Mouse (Mus musculus) CH12.LX (cell line): Measurements from ENCODE around the gene Igsf10. TPM values are rescaled to one million over a fixed set of nuclear protein-coding genes. Genes with fewer than 3 reads are reported as not detected.

Experiments used
- DNase-seq: peaks from one replicate; pipeline ENCODE4 v3.0.0-alpha.2; 2013; ENCODE audit errors: extremely low read depth
- H3K27ac ChIP-seq: 2 replicates; pipeline ENCODE4 v1.5.1; 2012; ENCODE audit warnings: low read depth, mild to moderate bottlenecking, control low read depth, moderate library complexity; ENCODE audit not compliant: insufficient read depth
- H3K27me3 ChIP-seq: replicated peaks from 2 replicates; pipeline ENCODE3; 2012; ENCODE audit warnings: inconsistent platforms
- H3K36me3 ChIP-seq, 2 experiments: replicated peaks in 1 of 2; 2 replicates each; pipeline versions ENCODE3 to v1.6.1; 2012; ENCODE audit warnings: inconsistent platforms in 1 of 2, low read length in 1 of 2, mild to moderate bottlenecking in 1 of 2, mixed read lengths in 1 of 2, moderate library complexity in 1 of 2; ENCODE audit not compliant: control insufficient read depth in 1 of 2, insufficient read depth in 1 of 2
- H3K4me1 ChIP-seq, 2 experiments: 2 replicates each; pipeline ENCODE4 v1.6.1; 2012; ENCODE audit warnings: inconsistent platforms in 1 of 2, moderate library complexity in 1 of 2; ENCODE audit not compliant: insufficient read depth in 2 of 2, control insufficient read depth in 1 of 2
- H3K4me2 ChIP-seq: 2 replicates; pipeline ENCODE4 v1.6.1; 2012; ENCODE audit warnings: low read depth, mild to moderate bottlenecking, control low read depth; ENCODE audit not compliant: poor library complexity, insufficient read depth, severe bottlenecking
- H3K4me3 ChIP-seq, 3 experiments: fragments of 150-350 bp in 1 of 3; sonication (generic) in 1 of 3; replicated peaks in 1 of 3; 2 replicates each; pipeline versions ENCODE3 to v1.5.1; 2011 to 2012; ENCODE audit warnings: low read depth in 2 of 3, low read length in 2 of 3, mild to moderate bottlenecking in 2 of 3, moderate library complexity in 2 of 3, control low read depth in 1 of 3, improper control_type of control experiment in 1 of 3, inconsistent platforms in 1 of 3, mixed read lengths in 1 of 3; ENCODE audit not compliant: poor library complexity in 1 of 3
- H3K79me2 ChIP-seq: replicated peaks from 2 replicates; pipeline ENCODE4 v1.6.1; 2012; ENCODE audit warnings: mild to moderate bottlenecking, moderate library complexity; ENCODE audit not compliant: control insufficient read depth, poor library complexity, insufficient read depth, severe bottlenecking; ENCODE audit errors: extremely low read depth
- H3K9ac ChIP-seq: 2 replicates; pipeline ENCODE4 v1.6.1; 2012; ENCODE audit warnings: low read depth, mild to moderate bottlenecking, control low read depth, moderate library complexity; ENCODE audit not compliant: insufficient read depth
- H3K9me3 ChIP-seq: replicated peaks from 2 replicates; pipeline ENCODE3; 2012; ENCODE audit warnings: low read length, inconsistent platforms, mixed read lengths
- CHD1 ChIP-seq: IDR thresholded peaks from 2 replicates; pipeline ENCODE4 v1.6.1; 2012; ENCODE audit warnings: low read depth, low read length, improper control_type of control experiment, inconsistent platforms
- CTCF ChIP-seq, 2 experiments: IDR thresholded peaks in 1 of 2; conservative IDR thresholded peaks in 1 of 2; 2 replicates each; pipeline ENCODE4 v1.5.1; 2011 to 2012; ENCODE audit warnings: low read depth in 2 of 2, low read length in 2 of 2, improper control_type of control experiment in 1 of 2, inconsistent platforms in 1 of 2, mild to moderate bottlenecking in 1 of 2, moderate library complexity in 1 of 2
- EP300 ChIP-seq: IDR thresholded peaks from 2 replicates; pipeline ENCODE4 v1.6.1; 2011; ENCODE audit warnings: low read length, improper control_type of control experiment
- ETS1 ChIP-seq: conservative IDR thresholded peaks from 2 replicates; pipeline ENCODE4 v1.6.1; 2012; ENCODE audit warnings: low read depth, mild to moderate bottlenecking, inconsistent platforms, low read length, improper control_type of control experiment, moderate library complexity
- MAX ChIP-seq: IDR thresholded peaks from 2 replicates; pipeline ENCODE4 v1.6.1; 2011; ENCODE audit warnings: low read length, improper control_type of control experiment
- MAZ ChIP-seq: IDR thresholded peaks from 2 replicates; pipeline ENCODE4 v1.6.1; 2012; ENCODE audit warnings: low read depth, mild to moderate bottlenecking, inconsistent platforms, low read length, improper control_type of control experiment, moderate library complexity
- MEF2A ChIP-seq: IDR thresholded peaks from 2 replicates; pipeline ENCODE4 v1.6.1; 2014; ENCODE audit warnings: low read depth, mild to moderate bottlenecking, inconsistent platforms, low read length, improper control_type of control experiment, borderline replicate concordance
- MXI1 ChIP-seq: IDR thresholded peaks from 2 replicates; pipeline ENCODE4 v1.6.1; 2011; ENCODE audit warnings: mild to moderate bottlenecking, low read depth, low read length, improper control_type of control experiment
- MYC ChIP-seq: IDR thresholded peaks from 2 replicates; pipeline ENCODE4 v1.6.1; 2011; ENCODE audit warnings: low read depth, mild to moderate bottlenecking, improper control_type of control experiment, low read length
- NELFE ChIP-seq: IDR thresholded peaks from 2 replicates; pipeline ENCODE4 v1.6.1; 2011; ENCODE audit warnings: low read depth, low read length, improper control_type of control experiment
- NRF1 ChIP-seq: IDR thresholded peaks from 2 replicates; pipeline ENCODE4 v1.6.1; 2014; ENCODE audit warnings: low read depth, mild to moderate bottlenecking, inconsistent platforms, low read length, improper control_type of control experiment, moderate library complexity
- RCOR1 ChIP-seq: conservative IDR thresholded peaks from 2 replicates; pipeline ENCODE4 v1.6.1; 2012; ENCODE audit warnings: low read depth, mild to moderate bottlenecking, inconsistent platforms, low read length, improper control_type of control experiment
- SIN3A ChIP-seq: IDR thresholded peaks from 2 replicates; pipeline ENCODE4 v1.6.1; 2012; ENCODE audit warnings: low read length, improper control_type of control experiment, inconsistent platforms
- SMC3 ChIP-seq: IDR thresholded peaks from 2 replicates; pipeline ENCODE4 v1.6.1; 2011; ENCODE audit warnings: low read depth, low read length, improper control_type of control experiment
- TBP ChIP-seq: conservative IDR thresholded peaks from 2 replicates; pipeline ENCODE4 v1.6.1; 2011; ENCODE audit warnings: low read depth, low read length, improper control_type of control experiment
- TCF12 ChIP-seq: IDR thresholded peaks from 2 replicates; pipeline ENCODE4 v1.6.1; 2014; ENCODE audit warnings: low read depth, mild to moderate bottlenecking, inconsistent platforms, low read length, improper control_type of control experiment
- UBTF ChIP-seq: IDR thresholded peaks from 2 replicates; pipeline ENCODE4 v1.6.1; 2012; ENCODE audit warnings: low read depth, mild to moderate bottlenecking, inconsistent platforms, low read length, improper control_type of control experiment, moderate library complexity
- USF1 ChIP-seq: IDR thresholded peaks from 2 replicates; pipeline ENCODE4 v1.6.1; 2014; ENCODE audit warnings: low read depth, mild to moderate bottlenecking, inconsistent platforms, low read length, improper control_type of control experiment
- USF2 ChIP-seq: conservative IDR thresholded peaks from 2 replicates; pipeline ENCODE4 v1.6.1; 2011; ENCODE audit warnings: low read depth, low read length, improper control_type of control experiment
- ZC3H11A ChIP-seq: IDR thresholded peaks from 2 replicates; pipeline ENCODE4 v1.6.1; 2012; ENCODE audit warnings: low read depth, mild to moderate bottlenecking, inconsistent platforms, low read length, improper control_type of control experiment
- ZKSCAN1 ChIP-seq: IDR thresholded peaks from 2 replicates; pipeline ENCODE4 v1.6.1; 2012; ENCODE audit warnings: low read depth, inconsistent platforms, low read length, improper control_type of control experiment, borderline replicate concordance
- ZMIZ1 ChIP-seq: IDR thresholded peaks from 2 replicates; pipeline ENCODE4 v1.6.1; 2012; ENCODE audit warnings: low read depth, mild to moderate bottlenecking, inconsistent platforms, low read length, improper control_type of control experiment
- ZNF384 ChIP-seq: IDR thresholded peaks from 2 replicates; pipeline ENCODE4 v1.6.1; 2012; ENCODE audit warnings: low read depth, low read length, improper control_type of control experiment, inconsistent platforms
- dilution Hi-C: fragments of 300-500 bp; cut with MboI; formaldehyde crosslinking; loops from 2 replicates; pipeline ENCODE4 v1.14.3; 2020; ENCODE audit warnings: low sequenced_read_pairs; ENCODE audit not compliant: extremely low pct_unique_long_range_greater_than_20kb, extremely low pct_ligation_motif_present
- in situ Hi-C: fragments of 300-500 bp; cut with MboI; formaldehyde crosslinking; loops from 3 replicates; pipeline ENCODE4 v1.14.3; 2019; ENCODE audit warnings: low sequenced_read_pairs, low pct_ligation_motif_present, low pct_unique_long_range_greater_than_20kb, mixed read lengths
- polyA plus RNA-seq: library from polyadenylated mRNA; unstranded; fragments of >175 nt; gene quantifications from 2 replicates; pipeline ENCODE4 v1.2.1, GENCODE M21; 2012; ENCODE audit warnings: low read depth; ENCODE audit not compliant: insufficient read length
- total RNA-seq, 2 experiments: library from RNA; depleted of rRNA; stranded (reverse); fragments of 300-350 nt in 1 of 2; fragments of >200 nt in 1 of 2; gene quantifications; 2 replicates each; pipeline ENCODE4 v1.2.3; 2012 to 2014

Igsf10 gene
- total and polyA plus RNA-seq, 3 experiments = not detected

GRCm38 (mm10) chr3:59361895-59362294 is 17.7 kb upstream of the Igsf10 start:
- no peak for DNase-seq
- in situ Hi-C loops = no loop called here
- dilution Hi-C loops = no loop called here

GRCm38 (mm10) chr3:59360102-59360501 is 15.9 kb upstream of the Igsf10 start:
- Histone ChIP-seq H3K4me1 (no peaks in the 10 kb centered on the region), H3K9ac (no peak overlapping the region), H3K4me2 (no peak overlapping the region), H3K9me3 (no peaks in the 10 kb centered on the region), H3K27ac (no peak overlapping the region), H3K4me3 (no peak overlapping the region), H3K36me3 (no peaks in the 10 kb centered on the region), H3K27me3 (no peaks in the 10 kb centered on the region), H3K79me2 (no peaks in the 10 kb centered on the region)
- in situ Hi-C loops = no loop called here
- TF ChIP-seq CTCF (conservative IDR thresholded peaks at IDR 0.05 in 1 of 2, IDR thresholded peaks at IDR 0.05 in 1 of 2; ENCODE audit: low read depth in 2 of 2, low read length in 2 of 2) (no peak), ZMIZ1 (no peak), ZC3H11A (no peak), MYC (no peak), SIN3A (no peak), ZNF384 (no peak)
- dilution Hi-C loops = no loop called here
- no peak for DNase-seq

More at GRCm38 (mm10) chr3:59361895-59362294, 17.7 kb upstream of the Igsf10 start:
- Histone ChIP-seq H3K79me2 (no peaks in the 10 kb centered on the region), H3K4me1 (no peaks in the 10 kb centered on the region), H3K4me2 (no peak overlapping the region), H3K27me3 (no peaks in the 10 kb centered on the region), H3K27ac (no peak overlapping the region), H3K36me3 (no peaks in the 10 kb centered on the region), H3K4me3 (no peak overlapping the region), H3K9ac (no peak overlapping the region), H3K9me3 (no peaks in the 10 kb centered on the region)
- TF ChIP-seq CTCF (conservative IDR thresholded peaks at IDR 0.05 in 1 of 2, IDR thresholded peaks at IDR 0.05 in 1 of 2; ENCODE audit: low read depth in 2 of 2, low read length in 2 of 2) = no peak
- no peak for TF ChIP-seq TBP
- no peak for TF ChIP-seq MAX
- TF ChIP-seq EP300 = no peak
- TF ChIP-seq SMC3 = no peak
- TF ChIP-seq CHD1 = no peak
- TF ChIP-seq NELFE = no peak
- TF ChIP-seq MEF2A = no peak
- no peak for TF ChIP-seq UBTF

- Histone ChIP-seq H3K36me3 (no peaks in the 10 kb centered on the region), H3K9me3 (no peaks in the 10 kb centered on the region), H3K79me2 (no peaks in the 10 kb centered on the region), H3K4me3 (no peak overlapping the region), H3K27me3 (no peaks in the 10 kb centered on the region), H3K9ac (no peak overlapping the region), H3K4me1 (no peaks in the 10 kb centered on the region), H3K27ac (no peak overlapping the region), H3K4me2 (no peak overlapping the region)
- dilution Hi-C loops = no loop called here
- in situ Hi-C loops = no loop called here
- DNase-seq = no peak
- TF ChIP-seq RCOR1 (no peak), USF2 (no peak), NRF1 (no peak), ZKSCAN1 (no peak), TCF12 (no peak), ETS1 (no peak), ZC3H11A (no peak), USF1 (no peak), MXI1 (no peak), MEF2A (no peak), MAZ (no peak)
Observed at GRCm38 (mm10) chr3:59354156-59354555, 10.0 kb upstream of the Igsf10 start.
